Mouse (Mus musculus): Measurements from ENCODE around the gene 1700020L24Rik.

The 1700020L24Rik gene

DNA sequence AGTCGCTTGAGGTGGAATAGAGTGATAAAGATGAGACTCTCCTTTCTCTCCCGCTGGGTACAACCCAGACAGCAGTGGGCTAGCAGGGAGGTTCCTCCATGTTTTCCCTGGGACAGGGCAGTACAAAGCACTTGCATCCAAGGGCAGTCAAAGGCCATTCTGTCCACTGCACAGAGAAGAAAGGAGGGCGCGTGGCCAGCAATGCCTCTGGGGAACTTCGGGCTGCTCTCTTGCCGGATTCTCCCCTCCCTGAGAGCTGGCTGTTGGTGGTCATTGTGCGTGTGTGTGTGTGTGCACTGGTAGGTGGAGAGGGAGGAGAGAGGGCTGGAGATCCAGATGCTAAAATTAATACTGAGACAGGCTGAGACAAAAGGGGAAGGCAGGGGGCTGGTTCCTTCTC is 3.8 kb downstream of the 1700020L24Rik start:
- DNase-seq, result peak; percentile 51

DNA sequence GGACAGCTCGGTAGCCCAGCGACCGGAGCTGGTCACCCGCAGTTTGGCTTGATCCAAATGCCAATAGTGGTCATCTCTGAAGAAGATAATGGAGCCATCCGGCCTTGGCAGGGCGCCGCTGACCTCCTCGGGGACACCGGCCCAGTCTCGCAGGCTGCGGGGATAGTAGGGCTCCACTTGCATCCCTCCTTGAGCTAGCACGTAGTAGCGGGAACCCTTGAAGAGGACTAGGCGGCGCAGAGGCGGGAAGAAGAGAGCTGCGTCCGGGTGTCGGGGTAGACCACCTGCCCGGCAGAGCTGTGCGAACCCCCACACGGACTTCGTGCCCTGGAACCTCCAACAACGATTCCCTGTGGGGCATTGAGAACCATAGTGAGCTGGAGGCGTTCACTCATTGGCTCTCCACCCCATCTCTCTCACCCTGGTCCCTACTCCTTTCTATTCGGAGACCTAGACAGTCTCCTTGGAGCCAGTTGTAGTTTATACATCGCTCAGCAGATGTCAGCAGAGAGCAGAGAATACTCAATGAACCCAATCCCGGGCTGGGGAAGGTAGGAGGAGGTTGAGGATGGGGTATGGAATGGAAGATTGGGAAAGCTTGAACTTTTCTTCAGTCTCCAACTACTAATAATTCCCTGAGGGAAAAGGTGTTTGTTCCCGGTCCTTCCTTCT is 5.3 kb downstream of the 1700020L24Rik start:
- peak; percentile 81 for DNase-seq

DNA sequence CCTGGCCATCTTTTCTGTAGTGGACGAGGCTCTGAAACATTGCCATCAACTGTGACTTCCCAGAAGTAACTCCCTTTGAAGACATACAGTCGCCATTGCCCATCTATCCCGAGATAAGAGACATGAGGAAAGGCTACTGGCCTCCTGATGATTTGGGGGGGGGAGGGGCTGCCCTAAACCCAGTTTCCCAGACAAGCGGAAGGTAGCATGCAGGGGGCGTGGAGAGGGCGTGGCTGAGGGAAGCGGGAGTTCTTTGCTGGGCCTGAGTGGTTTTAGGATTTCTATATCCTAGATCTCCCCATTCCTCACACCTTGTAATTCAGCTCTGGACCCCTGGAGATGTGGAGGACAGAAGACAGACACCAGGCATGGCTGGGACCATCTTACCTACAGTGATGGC is 6.3 kb downstream of the 1700020L24Rik start:
- DNase-seq, result no peak

DNA sequence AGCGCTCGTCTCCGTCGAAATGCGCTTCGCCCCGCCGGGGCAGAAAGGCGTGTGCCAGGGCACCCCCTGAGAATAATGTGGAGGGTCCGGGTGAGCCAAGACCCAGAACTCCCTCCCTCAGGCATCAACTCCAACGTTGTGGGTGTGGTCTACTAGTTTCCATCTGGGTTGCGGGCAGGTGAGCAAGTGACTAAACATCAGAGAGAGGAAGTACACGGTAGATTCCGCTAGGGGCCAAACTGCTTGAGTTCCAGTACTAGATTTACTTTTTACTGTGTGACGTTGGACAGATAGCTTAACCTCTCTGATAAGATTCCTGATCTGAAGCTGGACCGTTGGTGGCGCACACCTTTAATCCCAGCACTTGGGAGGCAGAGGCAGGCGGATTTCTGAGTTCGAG is 7.5 kb downstream of the 1700020L24Rik start:
- DNase-seq, result no peak

DNA sequence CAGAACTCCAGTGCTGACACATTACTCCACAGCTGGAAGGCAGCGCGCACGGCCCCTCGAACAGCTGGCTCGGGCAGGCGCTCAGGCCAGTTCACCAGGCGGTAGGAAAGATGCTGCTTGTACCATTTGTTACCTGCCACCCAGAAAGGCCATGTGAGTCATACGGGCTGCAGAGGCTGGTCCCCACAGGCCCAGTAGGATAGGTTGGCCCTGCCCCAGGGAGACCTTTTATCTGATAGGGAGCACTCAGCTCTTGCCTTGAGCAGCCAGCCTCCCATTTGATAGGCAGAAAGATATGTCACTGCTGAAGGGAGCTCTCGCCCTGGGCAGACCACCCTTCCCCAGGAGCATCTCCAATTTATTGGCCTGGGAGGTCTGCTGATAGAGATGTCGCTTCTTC is 10.1 kb downstream of the 1700020L24Rik start:
- no peak for DNase-seq

DNA sequence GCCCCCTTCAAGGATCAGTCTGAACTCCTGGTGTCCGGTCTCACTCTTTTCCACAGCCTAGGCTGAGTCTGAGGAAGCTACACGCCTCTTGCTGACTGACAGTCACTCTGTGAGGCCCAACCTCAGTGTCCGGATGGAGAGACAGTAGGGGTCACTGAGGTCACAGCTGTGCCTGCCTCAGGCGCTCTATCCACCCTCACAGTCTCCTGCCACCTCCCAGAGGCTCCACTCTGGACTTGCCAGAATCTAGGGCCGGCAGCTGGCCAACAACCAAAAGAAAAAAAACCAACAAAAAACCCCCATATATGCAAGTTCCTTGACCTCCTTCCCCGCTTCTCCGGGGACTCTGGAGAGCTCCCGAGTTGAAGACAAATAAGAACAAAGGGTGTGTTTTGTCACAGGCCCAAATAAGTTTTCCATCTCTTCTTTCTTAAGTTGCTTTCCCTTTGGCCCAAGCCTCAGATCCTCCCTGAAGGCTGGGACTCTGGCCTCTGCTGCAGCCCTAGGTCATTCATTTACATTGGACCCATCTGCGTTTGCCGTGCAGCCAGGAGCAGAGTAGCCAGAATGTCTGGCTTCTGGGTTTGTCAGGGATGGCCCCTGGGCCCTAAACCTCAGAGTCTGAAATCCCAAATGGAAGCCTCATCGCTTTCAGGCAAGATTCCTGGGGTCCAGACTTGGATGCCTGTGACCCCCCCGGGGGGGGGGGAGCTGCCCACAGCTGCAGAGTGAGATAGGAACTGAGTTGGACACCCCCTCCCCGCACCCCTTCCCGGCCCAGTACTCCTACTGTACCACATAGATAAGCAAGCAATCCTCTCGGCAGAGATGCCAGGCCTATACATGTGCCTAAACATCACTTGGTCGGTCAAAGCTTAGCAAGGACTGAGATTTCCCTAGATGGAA is 10.8 kb downstream of the 1700020L24Rik start:
- DNase-seq, result no peak

DNA sequence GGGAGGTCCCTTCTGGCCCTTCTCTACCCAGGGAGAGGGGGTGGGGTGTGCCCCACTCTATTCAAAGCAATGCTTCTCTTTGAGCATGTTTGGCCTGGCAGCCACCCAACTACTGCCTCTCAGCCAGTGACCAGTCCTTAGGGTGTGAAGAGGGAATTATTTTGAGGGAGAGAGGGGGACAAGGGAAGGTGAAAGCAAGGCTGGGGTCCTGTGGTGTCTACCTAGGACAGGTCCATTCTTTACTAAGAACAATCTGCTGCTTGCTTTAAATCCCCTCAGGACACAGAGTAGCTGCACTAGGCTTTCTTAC is 11.4 kb downstream of the 1700020L24Rik start:
- DNase-seq, result no peak

DNA sequence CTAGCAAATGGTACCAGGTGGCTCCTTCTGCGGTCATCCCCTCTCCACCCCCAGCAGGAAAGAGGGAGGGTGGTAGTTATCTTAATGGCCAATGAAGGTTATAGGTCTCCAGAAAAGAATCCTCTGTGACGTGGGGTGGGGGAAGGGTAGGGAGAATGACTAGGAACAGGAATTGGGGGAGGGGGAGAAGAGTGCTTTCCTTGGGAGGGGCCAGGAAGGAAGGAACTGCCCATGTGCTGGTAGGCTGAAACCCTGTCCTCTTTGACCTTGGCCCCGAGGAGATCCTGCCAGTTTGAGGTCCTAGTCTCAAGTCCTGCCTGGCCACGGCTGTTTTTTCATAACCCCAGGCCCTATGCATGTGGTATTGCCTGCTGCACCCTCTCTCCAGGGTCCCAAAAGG is 11.8 kb downstream of the 1700020L24Rik start:
- no peak for DNase-seq

DNA sequence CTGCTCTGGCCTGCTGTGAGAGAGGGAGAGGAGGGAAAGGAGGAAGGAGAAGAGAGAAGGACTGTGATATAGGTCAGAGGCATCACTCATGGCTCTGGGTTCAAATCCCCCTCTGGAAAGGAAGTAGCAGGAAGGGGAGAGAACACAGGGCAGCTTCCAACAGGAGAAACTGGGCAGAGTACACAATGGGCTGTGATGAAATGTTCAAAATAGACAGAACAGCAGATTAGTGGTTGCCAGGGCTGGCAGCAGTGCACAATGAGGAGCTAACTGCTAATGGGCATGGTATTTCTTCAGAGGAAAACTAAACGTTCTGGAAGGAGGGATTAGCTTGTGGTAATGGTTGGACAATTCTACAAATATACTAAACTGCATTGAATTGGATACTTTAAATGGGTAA is 13.1 kb downstream of the 1700020L24Rik start:
- DNase-seq, result no peak

DNA sequence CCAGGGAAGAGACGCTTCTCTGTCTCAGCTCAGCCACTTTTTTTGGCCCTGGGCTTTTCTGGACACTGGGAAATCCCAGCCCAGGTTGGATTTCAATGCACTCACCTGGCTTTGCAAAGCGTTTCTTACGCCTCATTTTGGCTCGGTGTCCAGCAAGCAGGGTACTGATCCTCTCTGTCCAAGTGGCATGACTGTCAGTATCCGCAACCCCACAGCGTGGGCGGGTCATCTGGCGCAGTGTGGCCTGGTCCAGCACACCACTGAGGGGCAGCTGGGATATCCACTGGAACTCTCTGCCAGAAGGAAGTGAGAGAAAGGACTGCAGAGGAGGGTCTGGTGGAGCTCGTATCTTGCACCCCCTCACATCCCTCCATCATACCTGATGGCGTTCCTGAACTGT is 13.8 kb downstream of the 1700020L24Rik start:
- DNase-seq, result no peak

DNA sequence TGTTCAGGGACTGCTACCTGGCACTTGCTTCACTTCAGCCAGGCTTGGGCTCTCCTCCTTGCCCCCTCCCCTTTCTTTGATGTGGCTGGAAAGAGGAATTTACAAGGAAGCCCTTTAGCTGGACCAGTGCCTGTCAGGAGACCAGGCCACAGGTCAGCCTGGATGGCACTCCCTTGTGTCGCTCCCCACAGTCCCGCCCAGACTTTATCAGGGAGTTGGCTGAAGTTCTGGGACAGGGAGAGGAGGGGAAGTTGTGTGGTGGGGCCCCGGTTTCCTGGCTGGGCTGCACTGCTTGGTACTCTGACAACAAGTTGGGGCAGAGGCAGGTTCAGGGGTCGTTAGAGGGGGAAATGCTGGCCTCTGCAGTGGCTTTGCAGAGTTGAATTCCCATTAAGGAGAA is 17.1 kb downstream of the 1700020L24Rik start:
- DNase-seq, result no peak

DNA sequence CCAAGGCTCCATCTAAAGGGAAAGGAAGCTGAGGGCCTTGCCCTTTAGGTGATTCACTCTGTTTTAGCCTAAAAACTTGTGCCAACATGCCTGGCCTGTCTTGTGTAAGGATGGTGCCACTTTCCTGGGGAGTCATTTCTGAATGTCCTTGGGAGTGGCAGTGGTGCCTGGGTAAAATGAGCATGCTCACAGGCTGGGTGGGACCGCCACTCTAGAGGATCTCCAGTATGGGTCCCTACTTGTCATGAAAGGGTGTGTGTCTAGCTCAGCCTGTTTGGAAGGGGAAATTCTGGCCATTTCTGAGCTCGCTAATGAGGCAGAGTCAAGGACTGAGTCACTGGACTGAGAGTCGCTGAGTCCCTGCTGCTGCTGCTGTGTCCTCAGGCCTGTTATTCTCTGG is 18.1 kb downstream of the 1700020L24Rik start:
- DNase-seq, result no peak

DNA sequence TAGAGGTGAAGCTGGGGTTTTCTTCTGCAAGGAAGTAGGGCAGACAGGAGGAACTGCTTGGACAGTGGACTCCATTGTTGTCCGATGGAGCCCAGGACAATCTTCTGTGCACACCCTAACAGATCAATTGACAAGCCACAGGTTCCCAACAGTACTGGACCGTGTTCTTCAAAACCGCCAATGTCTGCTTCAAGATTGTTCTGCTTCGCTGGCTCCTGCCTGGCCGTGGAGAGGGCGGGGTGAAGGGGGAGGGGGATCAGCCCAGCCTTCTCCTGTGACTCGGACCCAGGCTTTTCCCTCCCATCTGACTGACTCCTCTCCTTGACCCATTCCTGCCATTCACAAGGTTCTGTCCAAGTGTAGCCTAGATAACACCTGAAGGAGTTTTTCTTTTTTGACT is 19.8 kb downstream of the 1700020L24Rik start:
- DNase-seq, result no peak

DNA sequence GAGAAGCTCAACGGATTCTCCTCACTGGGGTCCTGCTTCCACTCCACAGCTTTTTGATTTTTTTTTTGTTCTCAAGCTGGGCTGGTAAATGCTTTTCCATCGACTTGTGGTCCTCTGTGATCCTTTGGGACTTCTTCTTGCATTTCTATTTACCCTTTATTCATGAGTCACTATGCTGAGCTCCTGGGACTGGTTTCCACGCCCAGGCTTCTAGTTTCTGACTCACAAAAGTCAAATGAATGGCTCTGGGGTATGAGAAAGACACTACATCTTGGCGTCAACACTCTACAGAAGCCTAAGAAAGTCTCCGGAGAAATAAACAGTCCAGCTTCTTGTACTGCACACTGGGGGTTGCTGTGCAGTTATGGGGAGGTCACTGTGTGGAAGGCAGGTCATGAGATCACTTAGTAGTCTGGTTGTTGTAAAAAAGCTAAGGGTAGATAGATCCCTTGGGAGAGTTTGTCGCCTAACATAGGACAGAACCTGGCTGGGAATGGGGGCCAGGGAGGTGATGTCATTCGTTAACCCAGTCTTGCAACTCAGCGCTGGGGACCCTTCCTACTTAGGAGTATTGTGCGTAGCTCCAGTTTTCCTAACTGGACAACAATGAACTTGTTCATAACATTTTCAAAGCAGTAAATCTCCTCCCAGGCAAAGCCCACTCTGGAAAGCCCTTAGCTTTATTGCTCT is 20.6 kb downstream of the 1700020L24Rik start:
- DNase-seq, result no peak

DNA sequence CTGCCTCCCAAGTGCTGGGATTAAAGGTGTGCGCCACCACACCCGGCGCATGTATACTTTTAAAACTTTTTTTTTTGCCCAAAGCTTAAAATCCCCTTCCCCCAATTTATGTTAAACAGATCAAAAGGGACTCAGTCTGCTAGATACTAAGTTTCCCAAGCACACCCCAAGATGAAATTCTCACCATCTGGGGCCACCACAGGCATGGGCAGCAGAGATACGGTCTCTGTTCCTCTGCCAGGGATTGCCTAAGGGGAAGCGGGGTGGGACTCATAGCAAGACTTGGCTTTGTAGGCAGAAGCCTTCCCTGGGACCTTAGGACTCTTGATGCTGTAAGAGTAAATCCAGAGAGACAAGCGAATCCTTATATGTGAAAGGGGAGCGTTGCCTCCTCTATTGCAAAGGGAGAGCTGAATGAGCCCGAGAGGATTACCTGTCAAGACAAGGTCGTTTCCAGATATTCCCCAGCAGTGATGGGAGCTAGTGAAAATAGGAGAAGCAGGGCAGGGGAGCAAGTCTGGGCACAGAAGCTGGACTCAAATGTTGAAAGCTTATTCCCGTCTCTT is 24.1 kb downstream of the 1700020L24Rik start:
- no peak for DNase-seq

DNA sequence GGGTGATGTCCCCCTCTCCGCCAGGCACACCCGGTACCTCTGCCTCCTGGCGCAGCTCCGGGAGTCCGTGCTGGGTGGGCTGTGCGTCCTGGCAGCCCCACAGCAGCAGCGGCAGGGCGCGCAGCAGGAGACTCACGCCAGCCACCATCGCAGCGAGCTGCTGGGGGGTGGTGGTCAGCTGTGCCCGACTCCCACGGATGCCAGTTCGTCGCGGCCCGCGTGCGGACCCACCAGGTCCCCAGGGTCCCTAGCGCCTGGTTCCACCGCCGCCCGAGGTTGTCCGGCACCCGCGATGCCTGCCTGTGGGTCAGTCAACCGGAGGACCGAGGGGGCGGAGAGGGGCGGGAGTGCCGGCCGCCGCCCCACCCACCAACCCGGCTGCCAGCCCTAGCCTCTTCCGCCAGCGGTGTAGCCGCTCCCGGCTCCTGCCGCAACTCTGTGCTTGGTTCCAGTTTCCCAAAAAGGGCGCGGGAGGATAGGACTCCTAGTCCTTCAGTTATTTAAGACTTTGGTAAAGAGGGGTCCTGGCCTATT is 25.3 kb downstream of the 1700020L24Rik start, which contains the start of gene Mmp28:
Mmp28 (minus strand) TSS at position 361 of the 534 bp plus-strand sequence.
- DNase-seq, result peak; percentile 41

DNA sequence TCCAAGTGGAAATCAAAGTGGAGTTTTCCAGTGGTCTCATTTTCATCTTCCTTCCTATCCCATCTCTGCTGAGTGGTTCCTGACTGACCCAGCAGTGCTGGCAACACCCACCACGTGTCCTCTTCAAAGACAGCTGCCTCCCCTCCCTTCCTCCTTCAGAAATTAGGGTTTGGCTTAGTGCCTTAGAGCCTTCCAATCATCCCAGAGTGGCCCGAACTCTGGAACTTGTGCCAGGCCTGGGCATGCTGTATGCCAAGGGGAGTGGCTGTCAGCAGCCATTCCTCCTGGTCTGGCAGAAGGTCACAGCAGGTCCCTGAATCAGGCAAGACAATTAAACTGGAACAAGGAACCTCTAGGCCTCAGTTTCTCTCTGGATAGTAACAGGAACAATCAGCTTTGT is 28.5 kb downstream of the 1700020L24Rik start:
- peak; percentile 93 for DNase-seq

DNA sequence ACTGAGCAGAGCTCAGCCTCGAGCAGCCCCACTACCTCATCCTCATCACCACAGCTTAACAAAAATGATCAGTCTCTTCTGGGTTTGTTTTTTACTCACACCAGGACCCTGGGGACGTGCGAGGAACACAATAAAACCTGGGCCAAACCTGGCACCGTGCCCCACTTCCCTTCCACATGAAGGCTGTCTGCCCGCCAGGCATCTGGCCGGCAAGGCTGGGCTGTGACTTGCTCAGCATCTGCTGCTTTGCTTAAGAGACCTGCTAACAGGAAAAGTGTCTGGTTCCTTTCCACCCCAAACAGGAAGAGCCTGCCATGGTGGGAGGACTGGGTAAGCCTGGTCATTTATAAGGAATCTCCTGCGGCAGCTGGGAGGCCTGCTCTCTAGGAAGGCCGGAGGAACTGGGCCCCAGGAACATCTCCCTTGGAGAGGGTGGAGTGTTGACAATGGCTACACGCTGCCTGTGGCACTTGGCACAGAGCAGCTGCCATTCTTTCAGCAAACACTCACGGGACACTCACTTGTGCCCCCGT is 29.7 kb downstream of the 1700020L24Rik start:
- peak; percentile 61 for DNase-seq

DNA sequence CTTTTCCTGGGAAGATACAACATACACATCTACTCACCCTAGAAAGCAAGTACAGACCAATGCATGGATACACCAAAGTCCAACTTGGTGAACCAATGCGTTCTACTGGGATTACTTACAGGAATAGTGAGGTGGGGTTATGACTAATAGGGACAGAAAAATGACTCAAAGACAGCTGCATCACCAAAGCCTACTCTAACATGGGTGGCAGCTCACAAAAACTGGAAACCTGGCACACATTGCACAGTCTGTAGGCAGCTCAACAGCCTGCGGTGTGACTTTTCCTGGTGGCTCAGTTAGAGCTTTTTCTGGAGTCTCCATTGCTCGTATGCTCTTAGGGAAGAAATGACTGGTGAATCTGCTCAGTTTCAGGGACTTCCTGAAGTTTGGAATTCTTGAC is 31.3 kb downstream of the 1700020L24Rik start:
- no peak for DNase-seq

DNA sequence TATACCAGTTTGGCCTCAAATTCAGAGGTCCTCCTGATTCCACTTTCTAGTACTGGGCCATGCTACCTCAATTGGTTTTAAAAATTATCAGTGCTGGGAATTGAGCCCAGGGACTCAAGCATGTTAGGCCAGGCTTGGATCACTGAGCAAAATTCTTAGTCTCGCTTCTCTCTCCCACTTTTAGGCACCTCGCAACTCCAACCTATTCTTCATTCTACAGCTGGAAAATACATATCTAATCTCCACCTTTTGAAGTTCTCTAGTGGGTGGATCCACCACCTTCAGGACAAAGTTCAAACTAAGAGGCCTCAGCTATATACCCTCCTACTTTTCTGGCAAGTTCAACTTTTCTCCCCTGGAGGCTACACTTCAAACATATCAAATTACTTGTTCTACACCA is 34.3 kb downstream of the 1700020L24Rik start:
- no peak for DNase-seq

DNA sequence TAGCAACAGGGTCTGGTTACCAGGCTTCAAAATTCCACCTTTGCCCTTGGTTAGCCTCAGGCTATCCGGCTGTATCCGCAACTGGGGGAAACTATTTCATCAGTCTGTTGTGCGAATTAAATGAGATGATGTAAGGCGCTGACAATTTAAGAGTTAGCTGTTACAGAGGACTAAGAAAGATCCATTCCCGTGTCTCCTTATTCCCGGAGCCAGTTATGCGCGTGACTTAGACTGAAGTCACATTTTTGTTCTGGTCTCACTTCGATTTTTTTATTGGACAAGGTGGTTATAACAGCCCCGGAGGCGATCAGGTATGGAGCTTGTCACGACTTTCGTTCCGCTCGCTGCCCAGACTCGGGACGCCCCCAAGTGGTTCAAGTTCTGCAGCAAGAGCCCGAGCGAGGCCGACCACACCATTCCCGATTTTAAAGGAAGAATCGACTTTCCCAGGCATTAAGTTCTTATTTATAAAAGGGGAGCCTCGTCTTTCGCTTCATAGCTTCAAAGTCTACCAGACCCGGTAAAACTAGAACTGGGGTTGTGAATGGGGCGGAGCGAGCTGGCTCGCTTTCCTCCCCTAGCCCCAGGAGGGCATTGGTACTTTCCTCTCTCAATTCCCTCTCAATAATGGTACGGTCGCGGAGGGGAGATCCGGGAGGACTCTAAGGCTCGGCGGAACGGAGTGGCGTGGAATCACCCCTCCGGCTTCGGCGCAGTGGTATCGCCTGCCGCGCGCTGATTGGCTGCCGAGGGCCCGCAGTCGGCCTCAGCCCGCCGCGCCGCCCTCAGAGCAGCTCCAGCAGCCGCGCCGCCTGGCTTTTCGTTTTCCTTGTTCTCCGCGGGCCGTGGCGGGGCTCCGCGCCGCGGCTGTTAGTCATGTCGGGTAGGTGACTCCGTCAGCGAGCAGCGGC is 35.1 kb downstream of the 1700020L24Rik start, which contains the start of gene Taf15:
Taf15 (plus strand) TSS at position 763 of the 911 bp plus-strand sequence.
- DNase-seq, result peak; percentile 98

Measured in cerebellum, adult 9-11 months (tissue).